Mouse (Mus musculus) forebrain, embryonic 13.5 days (tissue): Measurements from ENCODE around the gene Plau. TPM values are rescaled to one million over a fixed set of nuclear protein-coding genes. Genes with fewer than 3 reads are reported as not detected.

Experiments used
- ATAC-seq: fragments of 200-750 bp; cut with Nextera tagmentation; 2 replicates; pipeline ENCODE4 v1.8.0; 2017
- H3K27ac ChIP-seq: fragments of 300-500 bp; sonication (generic); 2 replicates; pipeline ENCODE4 v1.5.1; 2015; ENCODE audit warnings: inconsistent platforms, mild to moderate bottlenecking, moderate library complexity
- H3K27me3 ChIP-seq: fragments of 300-500 bp; sonication (generic); 2 replicates; pipeline ENCODE4 v1.6.1; 2015; ENCODE audit warnings: mild to moderate bottlenecking, inconsistent platforms
- H3K36me3 ChIP-seq: fragments of 300-500 bp; sonication (generic); 2 replicates; pipeline ENCODE4 v1.6.1; 2015; ENCODE audit warnings: mild to moderate bottlenecking, inconsistent platforms; ENCODE audit not compliant: poor library complexity, severe bottlenecking
- H3K4me1 ChIP-seq: fragments of 300-500 bp; sonication (generic); 2 replicates; pipeline ENCODE4 v1.6.1; 2015; ENCODE audit warnings: inconsistent platforms
- H3K4me2 ChIP-seq: fragments of 300-500 bp; sonication (generic); 2 replicates; pipeline ENCODE4 v1.6.1; 2015; ENCODE audit warnings: inconsistent platforms, mild to moderate bottlenecking, moderate library complexity
- H3K4me3 ChIP-seq: fragments of 300-500 bp; sonication (generic); 2 replicates; pipeline ENCODE4 v1.5.1; 2015; ENCODE audit warnings: mild to moderate bottlenecking, inconsistent platforms
- H3K9ac ChIP-seq: fragments of 300-500 bp; sonication (generic); 2 replicates; pipeline ENCODE4 v1.6.1; 2015; ENCODE audit warnings: mild to moderate bottlenecking, inconsistent platforms
- H3K9me3 ChIP-seq: fragments of 300-500 bp; sonication (generic); replicated peaks from 2 replicates; pipeline ENCODE4 v1.6.1; 2016; ENCODE audit warnings: inconsistent platforms
- WGBS: fragments of 180-500 bp; shearing (Covaris S2); methylation state at CpG from one replicate; pipeline ENCODE4 v1.1.7; 2015; 5-methylcytosine and 5-hydroxymethylcytosine counted together
- polyA plus RNA-seq: library from polyadenylated mRNA; unstranded; fragments of >200 nt; fragmentation: Nextera tagmentation; extraction: Ambion mirVana; gene quantifications from 2 replicates; pipeline ENCODE4 v1.2.1, GENCODE M21; 2015

Plau gene
- polyA plus RNA-seq = 0.27 and 0.35 TPM in 2 replicates

DNA sequence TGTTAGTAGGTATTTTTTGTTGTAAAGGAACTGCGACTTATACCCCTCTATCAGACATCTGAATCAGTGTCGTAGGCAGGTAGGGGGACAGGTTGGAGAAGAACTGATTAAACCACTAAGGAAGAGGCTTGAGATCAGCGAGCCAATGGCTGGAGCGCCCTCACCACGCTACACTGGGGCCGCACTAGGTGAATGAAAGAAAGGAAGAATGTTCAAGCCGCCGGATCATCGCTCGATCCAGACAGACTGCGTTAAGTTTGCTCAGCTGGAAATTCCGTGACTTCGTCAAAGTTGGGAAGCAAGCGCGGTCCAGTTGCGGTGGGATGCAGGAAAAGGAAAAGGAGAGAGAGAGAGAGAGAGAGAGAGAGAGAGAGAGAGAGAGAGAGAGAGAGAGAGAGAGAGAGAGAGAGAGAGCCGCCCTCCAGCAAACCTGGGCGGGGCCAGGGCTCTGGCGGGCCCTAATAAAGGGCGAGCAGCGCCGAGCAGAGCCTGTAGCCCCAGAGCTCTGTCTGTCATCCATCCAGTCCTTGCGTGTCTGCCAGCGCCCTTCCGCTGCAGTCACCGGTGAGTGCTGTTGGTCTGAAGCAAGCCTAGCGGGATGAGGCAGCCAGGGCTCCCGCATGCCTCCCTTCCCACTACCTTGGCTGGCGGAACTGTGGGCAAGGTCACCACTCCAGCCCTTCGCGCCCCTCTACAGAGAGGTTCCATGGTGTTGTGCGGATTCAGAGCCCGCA, at the start of gene Plau:
Gene Plau (plus strand): TSS at position 490 of the 734 bp plus-strand sequence.
- H3K27me3 ChIP-seq = peaks cover 5% of the 10 kb centered on the region; the same call in 1 of the 2 replicates
- peak within 1 kb of the TSS; percentile 53 for H3K4me3 ChIP-seq
- no peak within 1 kb of the TSS for H3K27ac ChIP-seq
- peak within 1 kb of the TSS; percentile 75 for H3K9ac ChIP-seq
- no peaks in the 10 kb centered on the region for H3K9me3 ChIP-seq
- H3K4me1 ChIP-seq = peaks cover 7% of the 10 kb centered on the region; the same call in 1 of the 2 replicates
- WGBS = under 1% methylated on average over 33 of the region's 33 CpGs
- no peaks in the 10 kb centered on the region for H3K36me3 ChIP-seq
- peak within 1 kb of the TSS; percentile 95 for H3K4me2 ChIP-seq
- peak; percentile 91 for ATAC-seq

- Histone ChIP-seq H3K27ac (no peak overlapping the region), H3K4me1 (peaks cover 20% of the 10 kb centered on the region), H3K36me3 (peaks cover 76% of the 10 kb centered on the region), H3K9me3 (no peaks in the 10 kb centered on the region), H3K4me3 (no peak overlapping the region), H3K4me2 (no peak overlapping the region), H3K9ac (no peak overlapping the region), H3K27me3 (no peaks in the 10 kb centered on the region)
- 80% methylated on average over 3 of the region's 3 CpGs for WGBS
- ATAC-seq = no peak
Measured at GRCm38 (mm10) chr14:20788151-20788550, 48.3 kb upstream of the Plau start.

- Histone ChIP-seq H3K9me3 (no peaks in the 10 kb centered on the region), H3K27ac (no peak overlapping the region), H3K27me3 (no peaks in the 10 kb centered on the region), H3K4me1 (peaks cover 23% of the 10 kb centered on the region), H3K4me3 (no peak overlapping the region), H3K9ac (no peak overlapping the region), H3K36me3 (peaks cover 61% of the 10 kb centered on the region), H3K4me2 (no peak overlapping the region)
- no peak for ATAC-seq
- 94% methylated on average over 4 of the region's 4 CpGs for WGBS
Measured at GRCm38 (mm10) chr14:20789593-20789992, 46.9 kb upstream of the Plau start.

DNA sequence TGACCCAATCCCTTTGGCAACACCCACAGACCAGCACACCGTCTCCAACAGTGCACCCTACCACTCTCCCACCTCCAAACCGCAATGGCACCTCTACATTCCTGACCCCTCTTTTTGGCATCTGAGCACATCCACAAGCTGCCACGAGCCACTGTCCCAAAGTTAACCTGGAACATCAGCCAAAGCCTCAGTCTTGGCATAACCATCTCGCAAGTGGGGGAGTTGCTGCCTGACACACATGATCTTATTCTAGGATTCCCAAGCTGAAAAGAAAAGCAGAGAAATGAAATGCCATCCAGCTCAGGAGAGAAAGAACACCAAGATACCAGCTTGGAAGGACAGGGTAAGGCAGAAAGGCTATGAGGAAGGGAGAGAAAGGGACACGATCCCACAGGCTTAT, 46.0 kb upstream of the Plau start:
- H3K9me3 ChIP-seq = no peaks in the 10 kb centered on the region
- H3K36me3 ChIP-seq = peaks cover 53% of the 10 kb centered on the region
- no peak overlapping the region for H3K27ac ChIP-seq
- H3K4me1 ChIP-seq = peaks cover 31% of the 10 kb centered on the region
- ATAC-seq = no peak
- 93% methylated on average over 5 of the region's 5 CpGs for WGBS
- no peak overlapping the region for H3K9ac ChIP-seq
- H3K27me3 ChIP-seq = no peaks in the 10 kb centered on the region
- no peak overlapping the region for H3K4me2 ChIP-seq
- H3K4me3 ChIP-seq = no peak overlapping the region

DNA sequence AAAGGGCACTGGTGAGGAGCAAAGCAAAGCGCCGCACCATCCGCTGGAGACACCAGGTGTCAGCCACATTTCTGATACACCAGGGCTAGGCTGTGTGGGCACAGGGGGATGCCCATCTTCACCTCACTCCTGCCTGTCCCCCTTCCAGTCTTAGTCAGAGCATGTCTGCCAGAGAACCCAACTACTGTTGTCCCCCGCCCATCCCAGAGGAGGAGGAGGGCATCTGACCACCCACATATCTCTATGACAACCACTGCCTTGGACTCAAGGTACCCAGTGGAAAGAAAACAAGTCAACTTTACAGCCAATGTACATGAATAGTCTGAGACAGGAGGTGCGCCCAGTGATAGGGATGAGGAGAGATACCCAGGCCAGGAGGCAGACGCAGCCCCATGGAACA, 45.5 kb upstream of the Plau start:
- Histone ChIP-seq H3K4me3 (no peak overlapping the region), H3K9me3 (no peaks in the 10 kb centered on the region), H3K4me2 (no peak overlapping the region), H3K36me3 (peaks cover 49% of the 10 kb centered on the region), H3K27me3 (peaks cover 3% of the 10 kb centered on the region; the same call in 1 of the 2 replicates), H3K4me1 (peaks cover 35% of the 10 kb centered on the region), H3K27ac (no peak overlapping the region), H3K9ac (no peak overlapping the region)
- no peak for ATAC-seq
- 94% methylated on average over 6 of the region's 6 CpGs for WGBS

DNA sequence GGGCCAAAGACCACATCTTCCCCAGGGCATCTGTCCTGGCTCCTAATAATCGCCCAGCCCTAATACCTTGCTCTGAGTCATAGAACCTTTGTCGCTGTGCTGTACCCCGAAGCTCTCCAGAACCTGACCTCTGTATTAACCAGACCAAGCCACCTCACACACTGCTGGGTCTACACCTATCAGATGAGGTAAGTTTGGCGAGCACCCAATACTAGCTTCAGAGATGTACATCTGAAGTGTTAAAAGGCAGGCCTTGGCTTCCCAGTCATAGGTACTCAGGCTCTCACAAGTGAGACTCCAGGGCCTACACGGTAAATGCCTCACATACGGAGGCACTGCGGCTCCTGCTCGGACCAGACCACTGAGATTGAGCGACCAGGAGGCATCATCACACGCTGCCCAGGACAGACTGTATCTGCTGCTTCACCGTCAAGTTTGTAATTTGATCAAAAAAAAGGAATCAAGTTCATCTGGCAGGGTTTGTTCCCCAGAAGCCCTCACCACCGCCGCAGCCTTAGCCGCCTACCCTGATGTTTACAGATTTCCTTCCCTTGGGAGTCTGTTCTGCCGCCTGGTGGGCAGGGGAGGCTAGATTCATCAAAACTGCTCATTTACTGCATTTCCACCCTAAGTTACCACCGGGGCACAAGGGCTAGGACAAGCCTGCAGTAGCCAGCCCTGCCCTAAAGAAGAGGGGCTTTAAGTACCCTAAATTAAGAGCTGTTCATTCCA, 44.8 kb upstream of the Plau start:
- peaks cover 5% of the 10 kb centered on the region; the same call in 1 of the 2 replicates for H3K27me3 ChIP-seq
- peak overlapping the region; percentile 81; the same call in 1 of the 2 replicates for H3K9ac ChIP-seq
- no peak overlapping the region for H3K27ac ChIP-seq
- H3K4me2 ChIP-seq = peak overlapping the region; percentile 80; the same call in 1 of the 2 replicates
- H3K4me3 ChIP-seq = no peak overlapping the region
- WGBS = 86% methylated on average over 16 of the region's 16 CpGs
- no peaks in the 10 kb centered on the region for H3K9me3 ChIP-seq
- no peak for ATAC-seq
- H3K4me1 ChIP-seq = peaks cover 39% of the 10 kb centered on the region
- peaks cover 42% of the 10 kb centered on the region for H3K36me3 ChIP-seq

DNA sequence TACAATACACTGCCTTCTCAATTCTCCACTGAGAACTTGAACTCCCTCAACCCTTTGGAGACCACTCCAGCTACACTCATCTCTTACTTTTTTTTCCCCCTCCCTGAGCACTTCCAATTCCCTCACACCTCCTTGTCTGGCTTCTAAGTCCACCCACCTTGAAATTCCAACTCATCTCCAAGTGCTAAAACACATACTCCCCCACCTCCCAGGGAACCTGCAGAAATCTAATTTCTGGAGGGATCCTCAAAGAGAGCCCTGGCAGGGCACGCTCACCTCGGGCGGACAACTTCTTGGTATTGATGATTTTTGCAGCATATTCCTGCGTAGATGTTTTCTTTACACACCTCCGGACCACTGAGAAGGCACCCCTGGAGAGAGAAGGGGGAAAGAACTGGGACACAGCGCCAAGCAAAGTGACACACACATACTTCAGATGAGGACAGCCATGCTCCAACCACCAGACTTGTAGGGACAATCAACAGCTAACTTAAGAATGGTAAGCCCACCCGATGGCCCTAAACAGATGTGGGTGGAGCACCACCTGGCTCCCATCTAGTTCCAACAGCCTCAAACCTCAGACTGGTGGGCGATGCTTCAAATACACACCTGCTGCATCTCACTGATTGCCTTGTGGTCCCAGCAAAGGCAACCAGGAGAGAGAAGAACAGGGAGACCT, 44.1 kb upstream of the Plau start:
- Histone ChIP-seq H3K4me3 (peak overlapping the region; percentile 84), H3K27me3 (peaks cover 5% of the 10 kb centered on the region; the same call in 1 of the 2 replicates), H3K9ac (peak overlapping the region; percentile 81), H3K9me3 (no peaks in the 10 kb centered on the region), H3K36me3 (peaks cover 39% of the 10 kb centered on the region), H3K4me1 (peaks cover 39% of the 10 kb centered on the region), H3K4me2 (peak overlapping the region; percentile 80), H3K27ac (no peak overlapping the region)
- ATAC-seq = no peak
- 75% methylated on average over 8 of the region's 8 CpGs for WGBS

DNA sequence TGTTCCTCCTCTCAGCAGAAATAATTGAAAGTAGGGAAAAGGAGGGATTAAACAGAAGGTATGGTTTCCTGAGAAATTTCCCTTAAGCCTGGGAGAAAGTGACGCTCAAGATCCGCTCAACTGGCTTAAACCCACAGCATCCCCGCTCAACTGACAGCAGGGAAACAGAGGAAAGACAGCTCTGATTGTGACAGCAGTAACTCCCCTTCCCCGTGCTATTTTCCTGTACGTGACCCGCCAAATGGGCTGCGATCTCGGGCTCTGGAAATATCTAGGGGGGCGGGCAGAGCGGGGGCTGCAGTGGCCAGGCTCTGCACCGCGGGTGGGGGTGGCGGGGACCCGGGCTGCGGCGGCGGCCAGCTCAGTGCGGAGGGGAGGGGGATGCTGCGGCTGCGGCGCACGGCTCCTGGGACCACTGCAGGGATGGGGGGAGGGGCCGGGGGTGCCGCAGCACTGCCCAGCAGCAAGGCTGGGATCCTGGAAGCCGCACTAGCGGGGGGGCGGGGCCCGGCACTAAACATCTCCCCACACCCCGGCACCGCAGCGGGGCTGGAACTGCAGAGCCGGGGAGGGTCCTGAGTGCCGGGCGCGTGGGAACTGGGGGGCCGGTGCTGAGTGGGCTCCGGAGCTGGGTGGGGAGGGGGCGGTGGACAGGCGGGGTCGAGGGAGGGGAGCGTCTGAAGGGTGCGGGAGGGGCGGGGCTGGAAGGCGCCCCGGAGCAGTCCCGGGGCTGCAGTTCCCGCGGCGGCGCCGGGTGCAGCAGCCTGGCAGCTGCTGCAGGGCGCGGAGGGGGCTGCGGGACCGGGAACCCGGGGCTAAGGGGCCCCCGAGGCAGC, 43.3 kb upstream of the Plau start:
- Histone ChIP-seq H3K4me3 (peak overlapping the region; percentile 84), H3K27me3 (peaks cover 5% of the 10 kb centered on the region; the same call in 1 of the 2 replicates), H3K4me1 (peaks cover 39% of the 10 kb centered on the region), H3K27ac (peak overlapping the region; percentile 80), H3K9me3 (no peaks in the 10 kb centered on the region), H3K9ac (peak overlapping the region; percentile 81), H3K36me3 (peaks cover 32% of the 10 kb centered on the region), H3K4me2 (peak overlapping the region; percentile 80)
- ATAC-seq = peak; percentile 72
- WGBS = under 1% methylated on average over 40 of the region's 57 CpGs

DNA sequence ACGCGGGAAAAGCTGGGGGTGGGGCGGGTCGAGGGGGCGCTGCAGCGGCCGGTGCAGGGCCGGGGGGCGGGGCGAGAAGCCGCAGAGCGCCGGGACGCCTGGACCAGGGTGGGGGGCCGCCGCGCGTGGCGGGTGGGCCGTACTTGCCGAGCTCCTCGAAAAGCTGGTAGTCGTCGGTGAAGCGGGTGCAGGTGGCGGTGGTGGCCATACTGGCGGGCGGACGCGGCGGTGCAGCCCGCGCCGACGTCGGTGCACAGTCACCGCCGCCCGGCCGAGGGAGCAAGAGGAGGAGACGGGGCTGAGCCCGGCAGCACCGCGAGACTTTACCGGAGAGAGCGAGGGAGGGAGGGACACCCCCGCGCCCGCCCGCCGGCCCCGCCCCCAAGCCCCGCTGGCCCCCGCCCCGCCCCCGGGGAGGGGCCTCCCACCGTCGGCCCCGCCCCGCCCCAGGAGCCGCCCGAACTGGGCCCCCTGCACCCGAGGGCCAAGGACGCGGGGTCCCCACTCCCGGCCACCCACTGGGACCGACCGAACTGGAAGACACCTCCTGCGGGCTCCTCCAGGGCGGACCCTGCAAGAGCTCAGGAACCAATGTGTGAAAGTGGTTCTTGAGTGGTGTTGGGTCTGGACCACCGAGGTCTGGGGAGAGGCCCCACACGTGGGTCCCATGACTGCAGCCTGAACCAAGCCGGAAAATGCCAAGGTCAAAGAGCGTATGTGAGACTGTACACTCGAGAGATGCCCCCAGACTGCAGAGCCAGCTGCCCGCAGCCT, 42.5 kb upstream of the Plau start, which contains the start of gene Camk2g:
Gene Camk2g (minus strand): TSS at position 331 of the 774 bp plus-strand sequence.
- Histone ChIP-seq H3K4me2 (peak within 1 kb of the TSS; percentile 80), H3K36me3 (peaks cover 24% of the 10 kb centered on the region), H3K27ac (peak within 1 kb of the TSS; percentile 80), H3K4me3 (peak within 1 kb of the TSS; percentile 84), H3K9ac (peak within 1 kb of the TSS; percentile 81), H3K9me3 (no peaks in the 10 kb centered on the region), H3K27me3 (peaks cover 5% of the 10 kb centered on the region; the same call in 1 of the 2 replicates), H3K4me1 (peaks cover 39% of the 10 kb centered on the region)
- 1% methylated on average over 23 of the region's 76 CpGs for WGBS
- peak; percentile 91 for ATAC-seq

GRCm38 (mm10) chr14:20794589-20794988, 41.9 kb upstream of the Plau start:
- ATAC-seq = no peak
- Histone ChIP-seq H3K9ac (peak overlapping the region; percentile 81), H3K4me2 (peak overlapping the region; percentile 80), H3K27me3 (peaks cover 5% of the 10 kb centered on the region; the same call in 1 of the 2 replicates), H3K4me3 (peak overlapping the region; percentile 84), H3K9me3 (no peaks in the 10 kb centered on the region), H3K27ac (no peak overlapping the region), H3K36me3 (peaks cover 22% of the 10 kb centered on the region), H3K4me1 (peaks cover 39% of the 10 kb centered on the region)
- WGBS = 10% methylated on average over 9 of the region's 9 CpGs
